13 mouse cellular contexts compared by ENCODE assay signal in the genomic region with DNA sequence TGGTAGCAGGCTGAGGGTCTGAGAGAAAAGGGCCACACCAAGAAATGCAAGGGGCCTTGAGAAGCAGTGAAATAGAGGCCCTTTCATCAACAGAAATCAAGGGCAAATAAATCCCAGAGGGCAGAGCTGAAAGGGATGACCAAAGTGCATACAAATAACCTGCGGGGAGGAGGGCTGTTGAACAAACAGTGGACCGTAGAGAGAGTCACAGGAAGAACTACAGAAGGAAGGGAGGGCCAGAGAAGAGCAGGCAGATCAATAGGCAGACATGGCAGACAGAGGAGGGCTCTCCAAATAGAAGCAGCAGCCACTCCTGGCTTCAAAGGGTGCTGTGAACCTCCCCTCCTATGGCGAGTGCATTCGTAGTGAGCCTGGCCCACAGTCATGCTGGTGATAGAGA.
"Had no signal": no experiment of that assay in that cellular context is flagged by ENCODE, and none has a peak within 500 bp of the region (broad histone marks: within the 10 kb centered on the region; RNA-seq: fewer than 3 reads in every experiment).

No protein-coding gene starts in this region.

- H3K27ac ChIP-seq: stomach, postnatal 0 days had no signal

- DNase-seq: kidney, adult 11 months; kidney, adult 9 months; kidney, postnatal 14 days; kidney, postnatal 4 days; layer of hippocampus, adult 9-11 months; lung, adult 2 months; lung, postnatal 14 days; lung, postnatal 4 days; midbrain, embryonic 14.5 days; right cerebral cortex, postnatal 4 days; thymus, postnatal 25 days had no signal

- H3K4me2 ChIP-seq: midbrain, embryonic 11.5 days had no signal
